Mouse (Mus musculus) CD4-positive, CD25-positive, alpha-beta regulatory T cell, adult 4 months (primary cell): ENCODE measurements around the gene Slc25a54. TPM values are rescaled to one million over a fixed set of nuclear protein-coding genes. Genes with fewer than 3 reads are reported as not detected.

Experiments used
- ATAC-seq: one replicate; pipeline ENCODE4 v1.8.0; 2017
- polyA plus RNA-seq, 2 experiments: library from polyadenylated mRNA; unstranded; fragments of 100-300 nt; shearing (Covaris generic); gene quantifications; one replicate each; pipeline ENCODE4 v1.2.1; 2017

Slc25a54 gene
- polyA plus RNA-seq, result not detected

GRCm38 (mm10) chr3:109080169-109080568 lies at the start of gene Slc25a54:
Gene Slc25a54, plus strand, starts transcription at chr3:109080469.
- no peak for ATAC-seq

- ATAC-seq, result no peak
Measured at GRCm38 (mm10) chr3:109030817-109031216, 49.5 kb upstream of the Slc25a54 start.

- no peak for ATAC-seq
Measured at GRCm38 (mm10) chr3:109031626-109032025, 48.6 kb upstream of the Slc25a54 start.

- no peak for ATAC-seq
Measured at GRCm38 (mm10) chr3:109032306-109032705, 48.0 kb upstream of the Slc25a54 start.

- ATAC-seq, result no peak
Measured at GRCm38 (mm10) chr3:109034411-109034810, 45.9 kb upstream of the Slc25a54 start.

- no peak for ATAC-seq
Measured at GRCm38 (mm10) chr3:109040908-109041307, 39.4 kb upstream of the Slc25a54 start.

- ATAC-seq, result no peak
Measured at GRCm38 (mm10) chr3:109043395-109043794, 36.9 kb upstream of the Slc25a54 start.

- ATAC-seq, result no peak
Measured at GRCm38 (mm10) chr3:109046428-109046827, 33.8 kb upstream of the Slc25a54 start.

GRCm38 (mm10) chr3:109047707-109048283 lies 32.5 kb upstream of the Slc25a54 start:
- ATAC-seq, result no peak

- no peak for ATAC-seq
Measured at GRCm38 (mm10) chr3:109051056-109051945, 29.0 kb upstream of the Slc25a54 start.

- no peak for ATAC-seq
Measured at GRCm38 (mm10) chr3:109051946-109052331, 28.3 kb upstream of the Slc25a54 start.

GRCm38 (mm10) chr3:109059903-109060302 lies 20.4 kb upstream of the Slc25a54 start:
- no peak for ATAC-seq

GRCm38 (mm10) chr3:109062391-109062790 lies 17.9 kb upstream of the Slc25a54 start:
- no peak for ATAC-seq

- peak; percentile 95 for ATAC-seq
Measured at GRCm38 (mm10) chr3:109062989-109063388, 17.3 kb upstream of the Slc25a54 start.

- ATAC-seq, result no peak
Measured at GRCm38 (mm10) chr3:109084418-109084817, 4.1 kb downstream of the Slc25a54 start.

GRCm38 (mm10) chr3:109088460-109088859 lies 8.2 kb downstream of the Slc25a54 start:
- ATAC-seq, result no peak

- no peak for ATAC-seq
Measured at GRCm38 (mm10) chr3:109104702-109105101, 24.4 kb downstream of the Slc25a54 start.

- no peak for ATAC-seq
Measured at GRCm38 (mm10) chr3:109117136-109117535, 36.9 kb downstream of the Slc25a54 start.

- no peak for ATAC-seq
Measured at GRCm38 (mm10) chr3:109119562-109119961, 39.3 kb downstream of the Slc25a54 start.

- no peak for ATAC-seq
Measured at GRCm38 (mm10) chr3:109119973-109120372, 39.7 kb downstream of the Slc25a54 start.

GRCm38 (mm10) chr3:109122641-109123530 lies 42.6 kb downstream of the Slc25a54 start, which contains the start of gene Slc25a24:
Gene Slc25a24, plus strand, starts transcription at chr3:109123149.
- ATAC-seq, result peak; percentile 70

- ATAC-seq, result no peak
Measured at GRCm38 (mm10) chr3:109123531-109123981, 43.3 kb downstream of the Slc25a54 start.

- ATAC-seq, result peak; percentile 65
Measured at GRCm38 (mm10) chr3:109124091-109124490, 43.8 kb downstream of the Slc25a54 start.
